Mouse (Mus musculus): ENCODE measurements around the gene Tcp11l2.

- TF ChIP-seq HCFC1 (IDR thresholded peaks at IDR 0.05; ENCODE audit: borderline replicate concordance, insufficient read depth, low read length) (no peak), MAFK (IDR thresholded peaks at IDR 0.05; ENCODE audit: insufficient read depth, low read depth, low read length) (no peak), ZNF384 (IDR thresholded peaks at IDR 0.05; ENCODE audit: low read depth, low read length) (no peak)
Observed at GRCm38 (mm10) chr10:84611664-84612063, 35.2 kb downstream of the Tcp11l2 start.

Data from ES-E14 (cell line).